Mouse (Mus musculus): Measurements from ENCODE around the gene Gse1.

Gse1 gene

GRCm38 (mm10) chr8:120344166-120344565, 115.9 kb downstream of the Gse1 start:
- 56% methylated on average over 4 of the region's 4 CpGs for WGBS

- WGBS, result 49% methylated on average over 13 of the region's 13 CpGs
Measured at GRCm38 (mm10) chr8:120344583-120344982, 116.3 kb downstream of the Gse1 start.

GRCm38 (mm10) chr8:120347734-120348341, 119.6 kb downstream of the Gse1 start:
- WGBS, result 56% methylated on average over 21 of the region's 21 CpGs

- WGBS, result 77% methylated on average over 11 of the region's 11 CpGs
Measured at GRCm38 (mm10) chr8:120348922-120349321, 120.7 kb downstream of the Gse1 start.

GRCm38 (mm10) chr8:120351332-120352071, 123.2 kb downstream of the Gse1 start:
- WGBS, result 53% methylated on average over 7 of the region's 7 CpGs

GRCm38 (mm10) chr8:120352096-120352495, 123.8 kb downstream of the Gse1 start:
- WGBS, result 54% methylated on average over 10 of the region's 10 CpGs

- WGBS, result 75% methylated on average over 9 of the region's 9 CpGs
Measured at GRCm38 (mm10) chr8:120356067-120356466, 127.8 kb downstream of the Gse1 start.

GRCm38 (mm10) chr8:120357504-120357903, 129.2 kb downstream of the Gse1 start:
- WGBS, result 82% methylated on average over 6 of the region's 6 CpGs

GRCm38 (mm10) chr8:120361301-120361700, 133.0 kb downstream of the Gse1 start:
- 60% methylated on average over 8 of the region's 8 CpGs for WGBS

- WGBS, result 69% methylated on average over 10 of the region's 10 CpGs
Measured at GRCm38 (mm10) chr8:120363552-120364071, 135.4 kb downstream of the Gse1 start.

GRCm38 (mm10) chr8:120364093-120364725, 136.0 kb downstream of the Gse1 start:
- WGBS, result 59% methylated on average over 7 of the region's 7 CpGs

- WGBS, result 93% methylated on average over 6 of the region's 6 CpGs
Measured at GRCm38 (mm10) chr8:120366840-120367239, 138.6 kb downstream of the Gse1 start.

GRCm38 (mm10) chr8:120368191-120368590, 139.9 kb downstream of the Gse1 start:
- WGBS, result 68% methylated on average over 1 of the region's 1 CpGs

GRCm38 (mm10) chr8:120368814-120369649, 140.8 kb downstream of the Gse1 start:
- 29% methylated on average over 11 of the region's 11 CpGs for WGBS

GRCm38 (mm10) chr8:120369956-120370355, 141.7 kb downstream of the Gse1 start:
- 64% methylated on average over 7 of the region's 7 CpGs for whole genome bisulfite sequencing

- 72% methylated on average over 4 of the region's 4 CpGs for WGBS
Measured at GRCm38 (mm10) chr8:120370461-120370860, 142.2 kb downstream of the Gse1 start.

GRCm38 (mm10) chr8:120371146-120371545, 142.9 kb downstream of the Gse1 start:
- 93% methylated on average over 5 of the region's 5 CpGs for WGBS

- 68% methylated on average over 8 of the region's 8 CpGs for WGBS
Measured at GRCm38 (mm10) chr8:120371725-120372457, 143.6 kb downstream of the Gse1 start.

- WGBS, result 96% methylated on average over 6 of the region's 6 CpGs
Measured at GRCm38 (mm10) chr8:120372684-120373083, 144.4 kb downstream of the Gse1 start.

GRCm38 (mm10) chr8:120373621-120374020, 145.4 kb downstream of the Gse1 start:
- 90% methylated on average over 3 of the region's 3 CpGs for WGBS

- 96% methylated on average over 1 of the region's 1 CpGs for WGBS
Measured at GRCm38 (mm10) chr8:120374070-120374469, 145.8 kb downstream of the Gse1 start.

Measured in cerebral cortex, adult 2 months (tissue).